Mouse (Mus musculus): ENCODE measurements at regions not wholly inside any gene's neighbourhood (a gene's known extent, or its start where the extent isn't known, plus 50 kb on each side); places are given as distances from the start of the nearest gene placed in this dataset.

- no peak for TF ChIP-seq CTCF (IDR thresholded peaks at IDR 0.05; ENCODE audit: low read depth, low read length)
- TF ChIP-seq GATA1 (IDR thresholded peaks at IDR 0.05; ENCODE audit: borderline replicate concordance, low read length) = no peak
Observed at GRCm38 (mm10) chr16:78052133-78052532, 249.2 kb upstream of the Cxadr start.

All from G1E (cell line).